Mouse (Mus musculus) hindbrain, embryonic 15.5 days (tissue): ENCODE measurements around the gene Efna4. TPM values are rescaled to one million over a fixed set of nuclear protein-coding genes. Genes with fewer than 3 reads are reported as not detected.

Experiments used
- ATAC-seq: fragments of 200-750 bp; cut with Nextera tagmentation; 2 replicates; pipeline ENCODE4 v1.8.0; 2017; ENCODE audit warnings: low read depth, moderate number of reproducible peaks, moderate TSS enrichment; ENCODE audit not compliant: low FRiP score
- H3K27ac ChIP-seq: fragments of 300-500 bp; sonication (generic); replicated peaks from 2 replicates; pipeline ENCODE4 v1.5.1; 2015; ENCODE audit warnings: mild to moderate bottlenecking, inconsistent platforms
- H3K27me3 ChIP-seq: fragments of 300-500 bp; sonication (generic); 2 replicates; pipeline ENCODE4 v1.6.1; 2015; ENCODE audit warnings: control low read depth, inconsistent platforms
- H3K36me3 ChIP-seq: fragments of 300-500 bp; sonication (generic); 2 replicates; pipeline ENCODE4 v1.6.1; 2015; ENCODE audit warnings: control low read depth, inconsistent platforms
- H3K4me1 ChIP-seq: fragments of 300-500 bp; sonication (generic); replicated peaks from 2 replicates; pipeline ENCODE4 v1.6.1; 2015; ENCODE audit warnings: control low read depth, inconsistent platforms
- H3K4me2 ChIP-seq: fragments of 300-500 bp; sonication (generic); 2 replicates; pipeline ENCODE4 v1.6.1; 2015; ENCODE audit warnings: moderate library complexity, mild to moderate bottlenecking, inconsistent platforms
- H3K4me3 ChIP-seq: fragments of 300-500 bp; sonication (generic); 2 replicates; pipeline ENCODE4 v1.5.1; 2015; ENCODE audit warnings: mild to moderate bottlenecking, inconsistent platforms
- H3K9ac ChIP-seq: fragments of 300-500 bp; sonication (generic); 2 replicates; pipeline ENCODE4 v1.6.1; 2015; ENCODE audit warnings: inconsistent platforms
- H3K9me3 ChIP-seq: fragments of 300-500 bp; sonication (generic); 2 replicates; pipeline ENCODE4 v1.6.1; 2016; ENCODE audit warnings: control low read depth, inconsistent platforms
- WGBS: fragments of 180-500 bp; shearing (Covaris S2); methylation state at CpG from one replicate; pipeline ENCODE4 v1.1.7; 2015; 5-methylcytosine and 5-hydroxymethylcytosine counted together
- polyA plus RNA-seq: library from polyadenylated mRNA; unstranded; fragments of >200 nt; fragmentation: Nextera tagmentation; extraction: Ambion mirVana; gene quantifications from 2 replicates; pipeline ENCODE4 v1.2.1, GENCODE M21; 2015

The Efna4 gene
- polyA plus RNA-seq: 6.0 and 7.4 TPM in 2 replicates

DNA sequence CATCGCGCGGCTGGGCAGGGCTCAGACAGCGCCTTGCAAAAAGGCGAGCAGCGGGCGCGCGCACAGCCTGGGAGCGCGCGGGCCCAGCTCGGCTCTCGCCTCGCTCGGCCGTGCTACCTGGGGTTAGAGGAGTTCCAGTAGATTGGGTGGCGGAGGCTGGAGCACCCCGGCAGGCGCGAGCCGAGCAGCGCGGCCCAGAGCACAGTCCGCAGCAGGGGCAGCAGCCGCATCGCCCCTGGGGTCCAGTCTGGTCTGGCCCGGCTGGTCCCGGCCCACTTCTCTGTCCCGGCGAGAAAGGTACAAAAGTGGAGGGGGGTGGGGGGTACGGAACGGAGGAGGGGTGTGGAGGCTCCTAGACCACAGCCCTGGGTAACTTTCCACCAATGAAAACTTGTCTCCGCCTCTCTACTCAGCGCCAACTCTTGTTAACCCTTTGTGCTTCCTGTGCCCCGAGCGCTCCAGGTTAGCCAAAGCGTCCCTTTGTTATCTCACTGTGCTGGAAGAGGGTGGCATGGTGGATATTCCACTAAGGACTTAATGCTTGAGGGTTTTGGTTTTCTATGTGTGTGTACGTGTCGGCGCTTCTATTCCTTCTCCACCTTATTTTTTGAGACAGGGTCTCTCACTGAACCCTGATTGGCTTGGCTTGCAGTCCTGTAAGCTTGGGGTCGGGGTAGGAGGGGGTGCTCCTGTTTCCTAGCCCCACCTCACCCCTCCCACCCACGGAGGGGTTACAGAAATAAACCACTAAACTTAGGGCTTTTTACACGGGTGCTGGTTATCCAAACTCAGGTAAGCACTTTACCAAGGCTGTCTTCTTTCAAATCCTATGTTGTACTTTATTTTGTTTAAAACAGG lies at the start of gene Efna4:
Efna4 (minus strand) TSS at position 308 of the 858 bp plus-strand sequence.
- H3K4me1 ChIP-seq: peaks cover 61% of the 10 kb centered on the region
- H3K36me3 ChIP-seq: no peaks in the 10 kb centered on the region

DNA sequence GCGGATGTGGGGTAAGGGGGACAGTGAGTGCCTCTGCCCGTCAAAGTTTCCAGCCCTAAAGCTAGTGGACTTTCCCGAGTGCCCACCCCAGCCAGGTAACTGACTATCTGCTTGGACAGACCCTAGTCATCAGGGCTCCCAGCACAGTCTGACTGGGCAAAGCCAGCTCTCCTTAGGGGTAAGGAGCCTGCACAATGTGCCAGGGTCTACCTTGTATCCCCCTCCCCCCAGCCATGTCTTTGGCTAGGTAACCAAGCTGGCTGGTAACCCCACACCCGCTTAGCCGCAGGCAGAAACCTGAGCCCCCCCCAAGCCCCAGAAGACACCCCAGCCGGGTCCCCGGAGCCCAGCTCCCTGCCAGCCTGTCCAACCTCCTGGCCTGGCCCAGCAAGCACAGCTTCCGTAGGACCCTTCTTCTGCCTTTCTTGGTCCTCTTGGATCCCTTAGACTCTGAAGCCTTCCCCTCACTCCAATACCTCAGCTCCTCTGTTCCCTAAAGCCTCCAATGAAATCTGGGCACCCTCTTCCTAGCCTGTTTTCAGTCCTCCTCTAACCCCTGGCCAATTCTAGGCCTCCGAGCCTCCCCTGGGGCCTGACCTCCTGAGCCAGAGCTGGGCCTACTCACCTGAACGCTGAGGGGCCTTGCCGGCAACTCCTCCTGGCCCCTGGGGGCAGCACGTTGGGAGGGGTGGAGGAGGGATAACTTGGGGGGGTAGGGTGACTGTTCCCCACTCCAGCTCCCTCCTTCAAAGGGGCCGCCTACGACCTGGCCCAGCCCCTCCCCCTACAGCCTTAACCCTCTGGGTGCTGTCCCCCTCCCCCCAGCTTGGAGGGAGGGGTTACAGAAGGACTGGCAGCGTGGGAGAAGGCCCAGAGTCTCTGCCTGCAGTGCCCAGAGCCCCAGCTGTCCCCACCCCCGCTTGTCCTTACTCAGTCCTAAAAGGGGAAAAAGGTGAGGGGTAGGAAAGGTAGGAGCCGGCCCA lies 48.9 kb upstream of the Efna4 start:
- no peak overlapping the region for H3K9ac ChIP-seq
- no peak overlapping the region for H3K4me3 ChIP-seq
- peaks cover 16% of the 10 kb centered on the region for H3K4me1 ChIP-seq
- no peaks in the 10 kb centered on the region for H3K27me3 ChIP-seq
- no peak overlapping the region for H3K27ac ChIP-seq
- H3K9me3 ChIP-seq: no peaks in the 10 kb centered on the region
- 50% methylated on average over 17 of the region's 17 CpGs for WGBS
- no peak overlapping the region for H3K4me2 ChIP-seq
- no peak for ATAC-seq
- H3K36me3 ChIP-seq: no peaks in the 10 kb centered on the region

More for the DNA sequence above, at the start of gene Efna4:
- H3K27me3 ChIP-seq: no peaks in the 10 kb centered on the region
- peak within 1 kb of the TSS; percentile 84 for H3K4me3 ChIP-seq
- peak within 1 kb of the TSS; percentile 95 for H3K4me2 ChIP-seq
- peak within 1 kb of the TSS; percentile 66 for H3K27ac ChIP-seq
- H3K9me3 ChIP-seq: no peaks in the 10 kb centered on the region
- under 1% methylated on average over 43 of the region's 44 CpGs for WGBS
- peak; percentile 73 for ATAC-seq
- H3K9ac ChIP-seq: peak within 1 kb of the TSS; percentile 59

- Histone ChIP-seq H3K36me3 (no peaks in the 10 kb centered on the region), H3K4me3 (no peak overlapping the region), H3K9me3 (no peaks in the 10 kb centered on the region), H3K27ac (no peak overlapping the region), H3K4me2 (no peak overlapping the region), H3K9ac (no peak overlapping the region), H3K4me1 (peaks cover 3% of the 10 kb centered on the region), H3K27me3 (no peaks in the 10 kb centered on the region)
- ATAC-seq: no peak
- WGBS: 55% methylated on average over 11 of the region's 11 CpGs
Observed at GRCm38 (mm10) chr3:89385451-89385850, 47.6 kb upstream of the Efna4 start.

DNA sequence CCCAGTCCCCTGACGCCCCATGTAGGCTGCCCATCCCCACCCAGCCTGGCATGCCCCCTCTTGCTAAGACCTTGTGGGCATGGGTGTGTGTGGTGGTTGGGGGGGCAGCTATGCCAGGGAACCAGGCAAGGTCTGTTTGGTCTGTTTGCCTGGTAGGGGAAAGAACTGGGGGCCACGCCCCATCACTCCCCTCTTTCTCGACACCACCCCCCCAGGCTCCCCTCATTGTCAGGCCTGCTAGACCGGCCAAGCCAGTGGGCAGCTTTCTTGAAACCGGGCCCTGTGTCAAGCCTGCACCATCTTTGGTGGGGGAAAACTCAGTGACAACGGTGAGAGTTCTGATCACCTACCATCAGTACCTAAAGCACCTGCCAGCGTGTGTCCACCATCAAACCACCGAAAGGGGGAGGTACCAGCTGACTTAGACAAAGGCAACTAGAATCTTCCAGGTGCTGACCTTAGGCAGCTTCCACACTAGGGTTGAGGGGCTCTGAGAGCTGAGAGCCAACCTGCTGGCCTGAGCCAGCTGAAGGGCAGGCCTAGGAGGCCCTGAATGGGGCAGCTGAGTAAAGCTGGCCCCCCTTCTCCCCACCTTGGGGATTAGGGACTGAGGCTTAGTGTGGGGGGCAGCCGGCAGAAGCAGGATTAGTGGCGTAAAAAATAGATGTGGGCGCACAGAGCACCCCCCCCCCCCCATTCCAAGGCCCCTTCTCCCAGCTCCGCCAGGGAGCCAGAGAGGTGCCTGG lies 46.7 kb upstream of the Efna4 start:
- no peak overlapping the region for H3K27ac ChIP-seq
- no peak overlapping the region for H3K9ac ChIP-seq
- H3K4me3 ChIP-seq: no peak overlapping the region
- H3K4me2 ChIP-seq: no peak overlapping the region
- ATAC-seq: no peak
- H3K36me3 ChIP-seq: no peaks in the 10 kb centered on the region
- H3K4me1 ChIP-seq: peaks cover 3% of the 10 kb centered on the region; the same call in 1 of the 2 replicates
- WGBS: 71% methylated on average over 10 of the region's 12 CpGs
- no peaks in the 10 kb centered on the region for H3K27me3 ChIP-seq
- H3K9me3 ChIP-seq: no peaks in the 10 kb centered on the region

DNA sequence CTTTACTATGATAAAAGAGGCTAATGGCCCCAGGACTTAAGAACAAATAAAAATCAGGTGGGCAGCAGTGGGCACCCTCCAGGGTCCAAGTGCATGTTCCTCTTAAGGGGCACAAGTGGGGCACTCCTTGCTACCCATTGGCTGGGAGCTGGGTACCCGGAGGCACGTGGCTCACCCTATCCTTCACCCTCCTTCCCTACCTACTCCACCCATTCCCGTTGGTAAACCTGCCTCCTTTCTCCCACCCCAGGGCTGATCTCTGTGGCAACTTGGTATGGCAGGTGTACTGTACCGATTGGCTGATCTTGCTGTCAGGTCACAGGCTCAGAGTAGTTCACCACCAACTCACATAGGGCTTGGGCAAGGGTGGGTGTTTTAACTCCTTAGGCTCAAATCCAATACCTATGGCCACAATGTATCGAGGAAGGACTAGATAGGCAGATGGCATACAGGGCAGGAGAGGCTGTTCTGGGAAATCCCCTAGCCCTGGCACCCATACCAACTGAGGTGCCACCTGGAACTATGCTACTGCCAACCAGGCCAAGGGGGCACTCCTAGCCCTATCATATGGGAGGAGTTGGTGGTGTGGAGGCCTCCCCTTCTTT lies 45.9 kb upstream of the Efna4 start:
- WGBS: 87% methylated on average over 5 of the region's 5 CpGs

GRCm38 (mm10) chr3:89382950-89383349 lies 45.1 kb upstream of the Efna4 start:
- WGBS: 89% methylated on average over 5 of the region's 5 CpGs
- H3K36me3 ChIP-seq: no peaks in the 10 kb centered on the region
- H3K4me2 ChIP-seq: no peak overlapping the region
- H3K27ac ChIP-seq: no peak overlapping the region
- H3K27me3 ChIP-seq: no peaks in the 10 kb centered on the region
- no peak overlapping the region for H3K4me3 ChIP-seq
- no peaks in the 10 kb centered on the region for H3K9me3 ChIP-seq
- no peak overlapping the region for H3K9ac ChIP-seq
- ATAC-seq: no peak
- peaks cover 11% of the 10 kb centered on the region for H3K4me1 ChIP-seq

More for the DNA sequence above, 45.9 kb upstream of the Efna4 start:
- Histone ChIP-seq H3K4me3 (no peak overlapping the region), H3K27me3 (no peaks in the 10 kb centered on the region), H3K4me2 (no peak overlapping the region), H3K4me1 (peaks cover 6% of the 10 kb centered on the region), H3K9ac (no peak overlapping the region), H3K27ac (no peak overlapping the region), H3K9me3 (no peaks in the 10 kb centered on the region), H3K36me3 (no peaks in the 10 kb centered on the region)
- no peak for ATAC-seq

DNA sequence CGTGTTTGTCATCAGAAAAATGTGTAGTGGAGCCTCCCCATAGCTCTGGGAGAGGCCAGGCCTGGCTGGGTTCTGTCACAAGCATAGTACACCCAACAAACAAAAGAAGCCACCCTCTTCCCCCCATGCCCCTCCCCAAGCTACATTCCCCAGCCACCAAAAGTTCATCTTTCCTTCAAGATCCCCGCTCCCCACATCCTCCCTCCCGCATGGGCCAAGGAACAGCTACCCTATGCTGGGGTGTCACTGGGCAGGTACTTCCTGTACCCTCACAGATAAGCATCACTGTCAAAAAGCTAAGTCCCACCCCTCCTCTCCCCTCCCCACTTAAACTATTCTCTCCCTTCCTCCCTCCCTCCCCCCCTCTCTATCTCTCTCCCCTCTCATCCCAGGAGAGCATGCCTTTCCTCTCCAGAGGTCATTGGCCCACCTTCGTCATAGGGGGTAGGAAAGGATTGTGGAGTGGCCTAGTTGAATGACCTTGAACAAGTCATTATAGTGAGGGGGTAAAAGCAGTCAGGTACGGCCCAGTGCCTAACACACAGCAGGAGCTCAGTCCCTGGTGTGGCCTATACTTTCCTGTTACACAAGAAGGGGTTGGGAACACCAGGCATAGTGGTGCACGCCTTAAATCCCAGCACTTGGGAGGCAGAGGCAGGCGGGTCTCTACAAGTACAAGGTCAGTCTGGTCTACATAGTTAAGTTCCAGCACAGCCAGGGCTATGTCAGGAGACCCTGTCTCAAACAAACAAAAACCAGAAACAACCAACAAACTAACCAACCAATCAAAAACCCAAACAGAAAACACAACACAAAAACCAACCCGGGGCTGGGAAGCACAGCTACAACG lies 44.4 kb upstream of the Efna4 start:
- WGBS: 87% methylated on average over 9 of the region's 9 CpGs
- no peak overlapping the region for H3K27ac ChIP-seq

GRCm38 (mm10) chr3:89381233-89381632 lies 43.4 kb upstream of the Efna4 start:
- Histone ChIP-seq H3K4me3 (no peak overlapping the region), H3K36me3 (no peaks in the 10 kb centered on the region), H3K9me3 (no peaks in the 10 kb centered on the region), H3K4me1 (peaks cover 15% of the 10 kb centered on the region), H3K27me3 (no peaks in the 10 kb centered on the region), H3K4me2 (no peak overlapping the region), H3K9ac (no peak overlapping the region), H3K27ac (no peak overlapping the region)
- 85% methylated on average over 11 of the region's 11 CpGs for WGBS
- ATAC-seq: no peak

More for the DNA sequence above, 44.4 kb upstream of the Efna4 start:
- Histone ChIP-seq H3K4me2 (no peak overlapping the region), H3K27me3 (no peaks in the 10 kb centered on the region), H3K36me3 (no peaks in the 10 kb centered on the region), H3K9ac (no peak overlapping the region), H3K4me3 (no peak overlapping the region), H3K4me1 (peaks cover 15% of the 10 kb centered on the region), H3K9me3 (no peaks in the 10 kb centered on the region)
- no peak for ATAC-seq

DNA sequence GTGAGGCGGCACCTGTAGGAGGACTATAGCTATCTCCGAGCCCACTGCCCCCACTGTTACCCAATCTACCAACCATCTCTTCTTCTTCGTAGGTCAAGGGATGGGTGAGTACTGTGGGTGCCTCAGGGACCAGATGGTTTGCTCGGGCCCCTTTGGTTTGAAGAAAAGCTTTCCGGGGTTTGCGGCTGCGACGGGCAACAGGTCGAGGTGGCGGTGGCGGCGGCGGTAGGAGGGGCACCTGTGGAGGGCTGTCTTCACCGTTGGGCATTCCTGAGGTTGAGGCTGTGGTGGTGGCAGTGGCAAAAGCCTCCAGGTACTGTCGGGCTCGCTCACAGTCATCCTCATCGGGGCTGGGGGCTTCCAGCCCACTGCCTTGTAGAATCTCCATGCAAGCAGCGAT lies 42.9 kb upstream of the Efna4 start:
- no peak for ATAC-seq
- no peak overlapping the region for H3K4me2 ChIP-seq
- H3K27ac ChIP-seq: no peak overlapping the region
- H3K4me1 ChIP-seq: peaks cover 15% of the 10 kb centered on the region
- 94% methylated on average over 18 of the region's 18 CpGs for WGBS
- H3K36me3 ChIP-seq: no peaks in the 10 kb centered on the region
- H3K9me3 ChIP-seq: no peaks in the 10 kb centered on the region
- no peak overlapping the region for H3K9ac ChIP-seq
- no peak overlapping the region for H3K4me3 ChIP-seq
- no peaks in the 10 kb centered on the region for H3K27me3 ChIP-seq

DNA sequence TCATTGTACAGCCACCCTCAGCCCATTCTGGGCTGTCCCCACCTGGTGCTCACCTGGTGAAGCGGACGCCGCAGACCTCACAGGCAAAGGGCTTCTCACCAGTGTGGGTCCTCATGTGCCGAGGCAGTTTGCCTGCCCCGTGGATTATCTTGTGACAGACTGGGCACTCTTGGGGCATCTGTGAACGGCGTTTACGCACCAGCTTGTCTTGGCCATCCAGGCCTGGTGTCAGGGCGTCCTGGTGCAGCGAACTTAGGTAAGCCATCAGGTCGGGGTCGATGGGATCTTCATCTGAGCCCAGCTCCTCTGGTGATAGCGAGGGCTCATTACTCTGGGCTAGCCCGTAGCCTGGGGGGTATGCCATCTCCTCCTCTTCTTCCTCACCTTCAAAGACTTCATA lies 42.5 kb upstream of the Efna4 start:
- peaks cover 15% of the 10 kb centered on the region for H3K4me1 ChIP-seq
- H3K9ac ChIP-seq: no peak overlapping the region
- no peak overlapping the region for H3K4me2 ChIP-seq
- no peak for ATAC-seq
- no peak overlapping the region for H3K4me3 ChIP-seq
- no peaks in the 10 kb centered on the region for H3K36me3 ChIP-seq
- no peaks in the 10 kb centered on the region for H3K27me3 ChIP-seq
- H3K27ac ChIP-seq: no peak overlapping the region
- WGBS: 97% methylated on average over 14 of the region's 14 CpGs
- H3K9me3 ChIP-seq: no peaks in the 10 kb centered on the region
